Mouse (Mus musculus): ENCODE measurements around the gene Htr1b. TPM values are rescaled to one million over a fixed set of nuclear protein-coding genes. Genes with fewer than 3 reads are reported as not detected.

Htr1b gene
- polyA plus RNA-seq, 1 experiment from 2014 or later = 0.32 TPM

DNA sequence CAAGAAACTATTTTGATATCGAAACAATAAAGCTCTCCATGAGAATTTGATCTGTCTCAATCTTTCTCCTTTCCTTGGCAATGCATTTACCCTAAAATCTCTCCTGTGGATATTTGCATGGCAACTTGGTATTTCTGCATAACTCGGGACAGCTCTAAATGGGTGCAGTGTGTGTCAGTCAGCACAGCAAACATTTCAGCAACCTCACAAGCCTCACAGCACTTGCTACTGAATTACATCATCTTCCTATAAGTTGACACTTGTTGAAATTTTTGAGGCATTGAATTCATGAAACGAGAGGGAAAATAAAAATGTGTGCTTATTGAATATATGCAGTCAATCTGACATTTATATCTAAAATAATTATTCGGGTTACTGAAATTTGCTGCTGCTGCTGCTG lies 22.6 kb downstream of the Htr1b start:
- H3K4me3 ChIP-seq = no peak overlapping the region
- H3K4me2 ChIP-seq = no peak overlapping the region
- H3K9ac ChIP-seq = no peak overlapping the region
- no peak overlapping the region for H3K27ac ChIP-seq
- no peaks in the 10 kb centered on the region for H3K27me3 ChIP-seq
- ATAC-seq (ENCODE audit: borderline replicate concordance, extremely low read depth, low FRiP score, low TSS enrichment) = no peak
- H3K9me3 ChIP-seq = no peaks in the 10 kb centered on the region
- 68% methylated on average over 4 of the region's 4 CpGs for WGBS
- no peaks in the 10 kb centered on the region for H3K4me1 ChIP-seq
- H3K36me3 ChIP-seq = no peaks in the 10 kb centered on the region

Other genes with a start within 250 kb of the Htr1b start
- gene Mei4, start 229.8 kb upstream of the Htr1b start, polyA plus RNA-seq (2015; fragmentation: Nextera tagmentation; extraction: Ambion mirVana) = 1.1 and 1.3 TPM in 2 replicates

Data from lung, embryonic 15.5 days (tissue).